Mouse (Mus musculus) cerebellum, postnatal 4 days (tissue): ENCODE data around the gene Txlnb.
"Not testable (repeated sequence)": the region's sequence is repeated elsewhere in the genome, so short reads cannot be mapped to it uniquely, and the experiment has no call there.

Experiments used
- DNase-seq, 2 experiments: peaks; one replicate each; pipeline ENCODE4 v3.0.0; 2022; ENCODE audit warnings: low spot score in 2 of 2, mixed read lengths in 1 of 2

The Txlnb gene

DNA sequence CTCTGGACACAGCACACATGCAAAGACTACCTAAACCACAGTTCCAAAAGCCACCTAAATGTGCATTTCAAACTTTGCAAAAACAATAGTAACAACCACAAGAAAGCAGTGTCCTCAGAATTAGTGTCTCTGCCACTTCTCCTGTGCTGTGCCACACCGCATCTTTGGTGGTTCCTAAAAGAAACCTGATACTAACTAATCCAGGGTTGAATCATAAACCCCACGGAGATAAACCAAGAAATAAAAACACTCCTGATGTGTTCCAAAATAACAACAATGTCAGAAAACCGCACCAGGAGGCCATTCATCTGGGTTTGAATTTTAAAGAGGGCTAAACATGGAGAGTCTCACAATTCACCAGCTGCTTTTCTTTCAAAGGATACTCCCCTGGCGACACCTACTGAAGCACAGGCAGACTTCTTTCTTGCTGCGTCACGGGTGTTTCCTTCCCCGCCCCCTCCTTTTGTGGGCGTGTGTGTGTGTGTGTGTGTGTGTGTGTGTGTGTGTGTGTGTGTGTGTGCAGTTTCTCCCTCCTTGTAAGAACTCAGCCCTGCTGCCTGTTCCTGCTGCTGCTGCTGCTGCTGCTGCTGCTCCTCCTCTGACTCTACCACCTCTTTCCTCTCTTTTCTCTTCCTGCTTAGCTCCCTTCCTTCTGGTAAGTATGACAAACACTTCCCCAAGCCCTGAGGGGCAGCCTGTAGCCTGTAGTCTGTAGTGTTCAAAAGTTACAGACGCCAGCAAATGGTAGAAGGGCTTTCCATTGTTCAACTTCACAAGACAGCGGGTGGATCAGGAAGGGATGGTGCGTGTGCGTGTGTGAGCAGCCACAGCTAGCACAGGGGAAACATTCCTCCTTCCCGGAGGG lies at the start of gene Txlnb:
TSS of gene Txlnb (plus strand) at position 460 of the 865 bp plus-strand sequence.
- peak in 1 of 2 experiments; percentile 13 for DNase-seq

GRCm38 (mm10) chr10:17752478-17752877 lies 43.5 kb upstream of the Txlnb start:
- no peak for DNase-seq

DNA sequence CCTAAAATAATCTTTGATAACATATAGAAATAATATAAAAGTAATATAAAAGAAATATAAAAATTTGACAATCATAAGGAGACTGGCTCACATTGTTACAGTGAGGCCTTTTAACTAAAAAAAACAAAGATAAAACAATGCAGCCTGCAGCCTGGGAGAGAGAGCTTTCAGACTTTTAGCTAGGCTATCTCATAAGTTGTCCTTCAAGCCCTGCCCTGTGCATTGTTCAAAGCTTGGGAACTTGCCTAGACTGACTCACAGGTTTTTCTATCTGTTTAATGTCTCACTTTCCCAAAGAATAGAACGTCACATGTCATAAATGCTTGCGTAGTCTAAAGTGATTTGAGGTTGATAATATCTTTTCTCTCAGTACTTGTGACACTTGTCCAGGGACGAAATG lies 36.3 kb upstream of the Txlnb start:
- DNase-seq, result no peak

DNA sequence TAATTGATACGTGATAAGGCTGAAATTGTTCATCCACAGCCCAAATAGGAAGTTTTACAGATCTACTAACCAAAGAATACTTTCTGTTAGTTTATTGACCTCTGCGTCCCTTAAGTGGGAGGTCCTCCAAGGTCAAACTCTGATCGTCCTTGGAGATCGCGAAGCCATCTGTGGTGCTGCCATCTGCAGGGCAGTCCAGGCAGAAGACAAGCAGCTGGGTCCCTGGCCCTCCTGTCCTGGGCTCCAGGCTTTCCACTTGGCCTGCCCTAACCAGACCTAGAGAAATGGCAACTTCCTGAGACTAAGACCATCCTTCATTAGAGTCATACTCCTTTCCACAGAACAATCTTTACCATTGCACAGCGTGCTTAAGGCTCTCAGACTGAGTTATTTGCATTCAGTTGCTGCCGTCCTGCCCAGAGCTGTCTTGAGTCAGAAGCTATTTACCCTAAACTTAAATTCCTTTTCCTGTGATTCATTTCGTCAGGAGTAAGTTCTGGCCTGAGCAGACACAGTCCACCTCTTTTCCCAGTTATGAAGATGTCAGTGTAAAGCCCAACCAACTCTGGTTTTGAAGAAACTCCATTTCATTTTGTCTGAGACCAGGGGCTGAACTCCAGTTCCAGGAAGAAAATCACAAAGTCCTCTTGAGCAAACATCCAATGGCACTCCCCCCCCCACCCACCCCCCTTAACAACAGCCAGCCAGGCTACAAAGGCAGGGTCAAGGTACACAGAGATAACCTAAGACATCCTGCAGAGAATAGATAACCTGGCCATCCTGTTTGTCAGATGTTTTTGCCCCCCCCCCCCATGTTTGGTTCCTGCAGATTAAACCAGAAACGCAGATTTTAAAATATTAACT lies 35.0 kb upstream of the Txlnb start:
- no peak for DNase-seq

DNA sequence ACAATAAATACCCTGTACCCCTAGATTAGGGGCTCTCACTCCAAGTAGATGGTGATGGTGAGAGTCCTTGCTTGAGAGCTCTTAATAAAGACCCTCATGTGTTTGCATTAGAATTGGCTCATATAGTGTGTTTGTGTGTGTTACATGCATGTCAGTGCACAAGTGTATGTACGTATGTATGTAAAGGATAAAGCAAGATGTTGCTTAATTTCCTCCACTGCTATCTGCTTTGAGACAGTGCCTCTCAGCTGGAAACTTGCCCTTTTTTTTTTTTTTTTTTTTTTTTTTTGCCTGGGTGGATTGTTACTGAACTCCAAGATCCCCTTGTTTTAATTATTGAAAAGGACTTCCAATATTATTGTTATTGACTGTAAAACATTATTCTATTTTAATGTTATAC lies 34.4 kb upstream of the Txlnb start:
- DNase-seq, result no peak

- DNase-seq, result no peak
These were observed 33.1 kb upstream of the Txlnb start for GRCm38 (mm10) chr10:17762946-17763345.

DNA sequence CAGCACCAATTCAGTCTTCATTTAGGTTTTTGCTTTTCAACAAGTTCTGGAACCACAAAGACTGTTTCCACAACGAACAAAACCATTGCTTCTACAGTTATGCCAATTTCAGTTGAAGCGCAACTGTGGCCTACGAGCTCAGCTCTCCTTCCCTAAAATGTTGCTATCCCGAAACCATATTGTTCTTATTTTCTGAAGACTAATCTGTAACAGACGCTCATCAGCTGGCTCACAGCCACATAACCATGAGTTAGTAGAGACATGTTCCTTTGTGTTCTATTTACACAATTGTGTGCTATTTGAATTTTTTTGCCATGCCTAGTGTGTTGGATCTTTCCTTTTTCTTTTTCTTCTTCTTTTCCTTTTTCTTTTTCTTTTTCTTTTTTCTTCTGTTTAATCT lies 26.2 kb upstream of the Txlnb start:
- no peak for DNase-seq

DNA sequence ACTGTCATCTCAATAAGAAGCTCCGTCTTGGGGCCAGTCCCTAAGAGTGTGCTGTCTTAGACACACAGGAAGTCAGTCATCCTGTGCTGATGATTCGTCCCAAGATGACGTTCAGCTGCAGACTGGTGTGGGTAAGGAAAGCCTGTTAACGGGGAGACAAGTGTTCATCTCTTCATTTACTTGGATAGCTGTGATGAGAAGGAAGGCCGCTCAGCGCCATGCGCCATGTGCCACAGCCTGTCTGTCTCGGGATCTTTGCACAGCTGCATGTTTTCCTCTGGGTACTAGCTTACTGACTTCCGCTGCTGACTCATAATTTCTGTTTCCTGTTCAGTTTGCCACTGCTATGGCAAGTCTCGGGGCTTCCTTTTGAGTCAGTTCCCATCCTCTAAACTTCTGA lies 23.7 kb upstream of the Txlnb start:
- no peak for DNase-seq

- DNase-seq, result no peak
These were observed 21.7 kb upstream of the Txlnb start for GRCm38 (mm10) chr10:17774366-17774765.

DNA sequence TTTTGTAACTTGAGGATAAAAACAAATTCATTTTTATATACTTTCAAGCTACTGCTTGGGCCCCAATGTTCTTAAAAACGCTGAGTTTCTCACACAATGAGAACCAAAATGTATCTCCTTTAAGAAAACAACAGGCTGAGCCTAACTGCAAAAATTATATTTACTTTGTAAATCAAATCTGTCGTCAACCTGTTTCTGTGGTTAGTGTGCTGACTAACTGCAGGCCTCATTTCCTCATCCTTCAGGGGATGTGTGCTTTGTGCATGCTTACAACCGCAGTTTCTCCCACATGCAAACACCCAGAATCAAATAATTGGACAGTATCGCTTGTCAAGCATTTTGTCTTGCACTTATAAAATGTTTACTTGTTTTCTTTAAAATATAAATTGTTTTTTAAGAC lies 20.9 kb upstream of the Txlnb start:
- no peak for DNase-seq

DNA sequence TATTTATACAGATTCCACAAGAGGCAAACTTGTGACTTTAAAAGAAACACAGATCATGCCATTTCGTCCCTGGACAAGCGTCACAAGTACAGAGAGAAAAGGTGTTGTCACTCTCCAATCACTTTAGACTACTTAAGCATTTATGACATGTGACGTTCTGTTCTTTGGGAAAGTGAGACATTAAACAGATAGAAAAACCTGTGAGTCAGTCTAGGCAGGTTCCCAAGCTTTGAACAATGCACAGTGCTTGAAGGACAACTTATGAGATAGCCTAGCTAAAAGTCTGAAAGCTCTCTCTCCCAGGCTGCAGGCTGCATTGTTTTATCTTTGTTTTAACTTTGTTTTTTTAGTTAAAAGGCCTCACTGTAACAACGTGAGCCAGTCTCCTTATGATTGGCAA lies 19.3 kb upstream of the Txlnb start:
- DNase-seq, result not testable (repeated sequence)

DNA sequence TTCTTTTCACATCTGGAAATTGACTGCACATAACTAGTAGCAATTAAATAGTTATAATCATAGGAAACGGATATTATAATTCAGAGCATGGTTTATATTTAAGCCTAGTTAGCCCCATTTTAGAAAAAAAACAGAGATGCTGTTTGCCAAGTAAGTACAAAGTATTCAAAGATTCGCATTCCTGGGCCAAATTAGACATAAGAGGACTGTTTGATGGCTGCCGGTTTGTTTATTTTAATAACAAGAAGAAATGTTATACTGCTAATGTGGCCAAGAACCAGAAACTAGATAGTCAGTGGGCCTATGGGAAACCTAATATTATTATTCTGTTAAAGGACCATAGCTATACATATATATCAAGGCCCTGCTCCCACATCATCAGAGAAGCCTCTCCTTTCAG lies 9.3 kb upstream of the Txlnb start:
- DNase-seq, result no peak

GRCm38 (mm10) chr10:17787938-17788337 lies 8.1 kb upstream of the Txlnb start:
- no peak for DNase-seq

GRCm38 (mm10) chr10:17788347-17788746 lies 7.7 kb upstream of the Txlnb start:
- DNase-seq, result no peak

- no peak for DNase-seq
These were observed 2.1 kb upstream of the Txlnb start for GRCm38 (mm10) chr10:17793926-17794325.

GRCm38 (mm10) chr10:17794443-17794842 lies 1.6 kb upstream of the Txlnb start:
- no peak for DNase-seq

- DNase-seq, result no peak
These were observed 799 bp upstream of the Txlnb start for GRCm38 (mm10) chr10:17795227-17795626.

- DNase-seq, result no peak
These were observed 1.0 kb downstream of the Txlnb start for GRCm38 (mm10) chr10:17796846-17797631.

GRCm38 (mm10) chr10:17797681-17798080 lies 1.7 kb downstream of the Txlnb start:
- DNase-seq, result no peak

DNA sequence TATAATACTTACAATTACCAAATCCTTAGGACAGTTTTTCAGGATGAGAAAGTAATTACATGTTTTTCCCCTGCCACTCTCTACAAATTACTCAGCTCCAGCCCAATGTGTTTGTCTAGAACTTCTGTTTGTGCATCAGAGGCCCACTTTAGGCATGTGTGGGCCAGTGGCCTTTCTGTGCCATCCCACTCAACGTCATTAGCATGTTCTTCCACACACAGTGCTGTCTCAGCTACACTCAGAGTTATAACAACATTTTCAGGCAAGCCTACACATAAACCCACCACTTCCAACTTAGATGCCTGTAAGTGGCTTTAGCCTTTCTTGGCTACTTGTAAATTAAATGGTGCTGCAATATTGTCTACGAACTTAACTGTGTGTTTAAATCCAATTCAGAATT lies 5.8 kb downstream of the Txlnb start:
- no peak for DNase-seq

DNA sequence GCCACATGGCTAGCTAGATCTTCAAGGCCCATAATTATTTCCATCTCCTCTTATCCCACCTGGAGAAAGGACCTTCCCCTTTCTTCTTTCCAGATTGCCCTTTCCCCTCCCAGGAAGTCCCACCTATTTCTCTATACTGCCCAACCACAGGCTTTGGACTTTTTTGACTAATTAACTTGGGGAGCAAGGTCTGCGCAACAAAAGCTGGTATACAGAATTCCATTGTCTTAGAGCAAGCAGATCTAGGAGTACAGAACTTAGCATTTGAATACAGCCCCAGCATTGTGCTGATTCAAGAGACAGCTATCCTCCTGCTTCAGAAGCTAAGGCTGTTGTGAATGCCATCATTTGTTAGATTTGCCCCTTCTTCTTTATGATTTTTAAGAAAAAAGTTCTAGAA lies 12.5 kb downstream of the Txlnb start:
- DNase-seq, result no peak

DNA sequence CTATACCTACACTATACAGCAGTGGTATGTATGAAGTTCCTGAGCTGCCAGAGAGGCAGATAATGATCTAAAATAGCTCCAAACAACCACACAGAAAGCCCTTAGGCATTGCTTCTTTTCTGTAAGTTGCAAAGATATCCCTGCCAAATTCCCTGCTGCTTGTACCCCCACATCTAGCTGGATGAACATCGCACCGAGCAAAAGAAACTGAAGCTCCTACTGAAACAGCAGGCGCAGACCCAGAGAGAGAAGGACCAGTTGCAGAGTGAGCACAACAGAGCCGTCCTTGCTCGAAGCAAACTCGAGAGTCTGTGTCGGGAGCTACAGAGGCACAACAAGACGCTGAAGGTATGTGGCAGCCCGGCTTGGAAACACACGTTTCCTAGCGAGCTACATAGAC lies 19.0 kb downstream of the Txlnb start:
- no peak for DNase-seq
